Mouse (Mus musculus) spleen, adult 2 months (tissue): ENCODE results near the gene Il4ra.

Experiments
- CTCF ChIP-seq: fragments of 200-500 bp; IDR thresholded peaks from 2 replicates; pipeline ENCODE4 v1.5.1; 2011; ENCODE audit warnings: mild to moderate bottlenecking, inconsistent platforms; ENCODE audit not compliant: insufficient read depth, insufficient read length, insufficient replicate concordance; ENCODE audit errors: extremely low read depth
- POLR2A ChIP-seq: fragments of 200-500 bp; IDR thresholded peaks from 2 replicates; pipeline ENCODE4 v1.6.1; 2011; ENCODE audit warnings: low read depth, low read length, inconsistent platforms

- TF ChIP-seq POLR2A (no peak), CTCF (no peak)
These were observed 40.1 kb upstream of the Il4ra start for GRCm38 (mm10) chr7:125511852-125512251.
